Mouse (Mus musculus) 3T3-L1 (cell line): Measurements from ENCODE around the gene P3h2.

Source experiments
- DNase-seq: peaks from one replicate; pipeline ENCODE4 v3.0.0-alpha.2; 2015; ENCODE audit warnings: low read depth, low spot score

P3h2 gene

GRCm38 (mm10) chr16:26105115-26105974 lies at the start of gene P3h2:
Gene P3h2 (minus strand): TSS chr16:26105784.
- DNase-seq, result no peak

- no peak for DNase-seq
Observed at GRCm38 (mm10) chr16:26152258-26152657, 46.7 kb upstream of the P3h2 start.

GRCm38 (mm10) chr16:26150943-26151342 lies 45.4 kb upstream of the P3h2 start:
- DNase-seq, result no peak

- DNase-seq, result no peak
Observed at GRCm38 (mm10) chr16:26146853-26147252, 41.3 kb upstream of the P3h2 start.

- peak; percentile 53 for DNase-seq
Observed at GRCm38 (mm10) chr16:26131126-26131525, 25.5 kb upstream of the P3h2 start.

- DNase-seq, result no peak
Observed at GRCm38 (mm10) chr16:26106618-26107017, 1.0 kb upstream of the P3h2 start.

GRCm38 (mm10) chr16:26106041-26106617 lies 545 bp upstream of the P3h2 start:
- DNase-seq, result peak; percentile 27

GRCm38 (mm10) chr16:26104274-26104673 lies 1.3 kb downstream of the P3h2 start:
- DNase-seq, result no peak

GRCm38 (mm10) chr16:26102856-26103255 lies 2.7 kb downstream of the P3h2 start:
- no peak for DNase-seq

GRCm38 (mm10) chr16:26100167-26100566 lies 5.4 kb downstream of the P3h2 start:
- DNase-seq, result no peak

- no peak for DNase-seq
Observed at GRCm38 (mm10) chr16:26095696-26096284, 9.8 kb downstream of the P3h2 start.

GRCm38 (mm10) chr16:26093888-26094287 lies 11.7 kb downstream of the P3h2 start:
- DNase-seq, result no peak

GRCm38 (mm10) chr16:26088976-26089375 lies 16.6 kb downstream of the P3h2 start:
- DNase-seq, result no peak

- DNase-seq, result no peak
Observed at GRCm38 (mm10) chr16:26088240-26088639, 17.3 kb downstream of the P3h2 start.

- no peak for DNase-seq
Observed at GRCm38 (mm10) chr16:26086955-26087354, 18.6 kb downstream of the P3h2 start.

GRCm38 (mm10) chr16:26085160-26085559 lies 20.4 kb downstream of the P3h2 start:
- no peak for DNase-seq

- DNase-seq, result peak; percentile 77
Observed at GRCm38 (mm10) chr16:26082831-26083230, 22.8 kb downstream of the P3h2 start.

GRCm38 (mm10) chr16:26082391-26082790 lies 23.2 kb downstream of the P3h2 start:
- DNase-seq, result peak; percentile 71

- no peak for DNase-seq
Observed at GRCm38 (mm10) chr16:26078923-26079351, 26.6 kb downstream of the P3h2 start.

GRCm38 (mm10) chr16:26078100-26078422 lies 27.5 kb downstream of the P3h2 start:
- no peak for DNase-seq

GRCm38 (mm10) chr16:26077246-26078099 lies 28.1 kb downstream of the P3h2 start:
- DNase-seq, result no peak

- DNase-seq, result no peak
Observed at GRCm38 (mm10) chr16:26075063-26075462, 30.5 kb downstream of the P3h2 start.
